Comparison of ENCODE assay signal across 24 mouse cellular contexts in the genomic region with DNA sequence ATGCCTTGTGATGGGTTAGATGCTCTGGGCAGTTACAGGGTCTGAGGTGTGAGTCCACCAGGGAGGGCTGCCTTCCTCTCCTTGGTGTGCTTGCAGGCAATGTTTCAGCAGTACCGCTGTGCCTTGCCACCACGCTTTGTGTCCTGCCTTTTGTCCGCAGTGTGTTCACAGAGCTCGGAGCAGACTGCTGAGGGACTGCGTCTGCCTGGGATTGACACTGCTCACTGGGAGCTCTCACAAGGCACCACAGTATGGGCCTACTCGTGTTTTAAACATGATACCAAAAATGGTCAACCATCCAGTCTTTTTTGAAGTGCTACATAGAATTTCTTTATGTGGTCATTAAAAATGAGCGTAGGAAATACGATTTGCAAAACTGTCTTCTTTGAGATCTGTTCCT. TPM values are rescaled to one million over a fixed set of nuclear protein-coding genes. Genes with fewer than 3 reads are reported as not detected.
"Had no signal": no experiment of that assay in that cellular context is flagged by ENCODE, and none has a peak within 500 bp of the region (broad histone marks: within the 10 kb centered on the region; RNA-seq: fewer than 3 reads in every experiment).

No protein-coding gene starts in this region.

- ATAC-seq: liver, postnatal 0 days; lung, postnatal 0 days; midbrain, embryonic 13.5 days; midbrain, embryonic 15.5 days had no signal

- H3K4me1 ChIP-seq: lung, embryonic 15.5 days; midbrain, embryonic 13.5 days; midbrain, embryonic 15.5 days; neural tube, embryonic 12.5 days; stomach, embryonic 15.5 days had no signal

- H3K9me3 ChIP-seq: lung, embryonic 15.5 days; megakaryocyte, embryonic 14.5 days; midbrain, embryonic 13.5 days; midbrain, embryonic 15.5 days; neural tube, embryonic 12.5 days; stomach, embryonic 15.5 days had no signal

- H3K4me3 ChIP-seq: lung, embryonic 15.5 days; megakaryocyte, embryonic 14.5 days; midbrain, embryonic 13.5 days; midbrain, embryonic 15.5 days; neural tube, embryonic 12.5 days; stomach, embryonic 15.5 days had no signal

- DNase-seq: liver, postnatal 0 days; lung, adult 2 months; right cerebral cortex, postnatal 14 days; thymus, adult 2 months; thymus, postnatal 25 days; thymus, postnatal 4 days had no signal

- H3K27me3 ChIP-seq: lung, embryonic 15.5 days; megakaryocyte, embryonic 14.5 days; midbrain, embryonic 13.5 days; midbrain, embryonic 15.5 days; neural tube, embryonic 12.5 days; stomach, embryonic 15.5 days had no signal

- H3K27ac ChIP-seq: lung, embryonic 15.5 days; macrophage; midbrain, embryonic 13.5 days; midbrain, embryonic 15.5 days; neural tube, embryonic 12.5 days; stomach, embryonic 15.5 days; stomach, postnatal 0 days had no signal

- H3K36me3 ChIP-seq: midbrain, embryonic 13.5 days; midbrain, embryonic 15.5 days; neural tube, embryonic 12.5 days; stomach, embryonic 15.5 days had no signal

RNA-seq across cellular contexts. Expression of gene Smlr1, which starts 12.3 kb away (rescaled TPM):
- total RNA-seq: megakaryocyte progenitor cell, adult 5-6 weeks; monocyte, adult 5-6 weeks; neutrophil, adult 5-6 weeks had no signal
- polyA plus RNA-seq: lung, adult 2 months; lung, embryonic 15.5 days; lung, postnatal 0 days; macrophage; midbrain, embryonic 11.5 days; midbrain, embryonic 13.5 days; midbrain, embryonic 15.5 days; midbrain, postnatal 0 days; neural tube, embryonic 12.5 days; neural tube, embryonic 14.5 days; spleen, adult 2 months; testis, adult 2 months; thymus, adult 2 months; urinary bladder, adult 2 months had no signal
